Mouse (Mus musculus) 416B (cell line): ENCODE results near the gene Cdkn2aipnl.

Source experiments
- DNase-seq: peaks from one replicate; pipeline ENCODE4 v3.0.0; 2011; ENCODE audit warnings: low read depth

Cdkn2aipnl gene

DNA sequence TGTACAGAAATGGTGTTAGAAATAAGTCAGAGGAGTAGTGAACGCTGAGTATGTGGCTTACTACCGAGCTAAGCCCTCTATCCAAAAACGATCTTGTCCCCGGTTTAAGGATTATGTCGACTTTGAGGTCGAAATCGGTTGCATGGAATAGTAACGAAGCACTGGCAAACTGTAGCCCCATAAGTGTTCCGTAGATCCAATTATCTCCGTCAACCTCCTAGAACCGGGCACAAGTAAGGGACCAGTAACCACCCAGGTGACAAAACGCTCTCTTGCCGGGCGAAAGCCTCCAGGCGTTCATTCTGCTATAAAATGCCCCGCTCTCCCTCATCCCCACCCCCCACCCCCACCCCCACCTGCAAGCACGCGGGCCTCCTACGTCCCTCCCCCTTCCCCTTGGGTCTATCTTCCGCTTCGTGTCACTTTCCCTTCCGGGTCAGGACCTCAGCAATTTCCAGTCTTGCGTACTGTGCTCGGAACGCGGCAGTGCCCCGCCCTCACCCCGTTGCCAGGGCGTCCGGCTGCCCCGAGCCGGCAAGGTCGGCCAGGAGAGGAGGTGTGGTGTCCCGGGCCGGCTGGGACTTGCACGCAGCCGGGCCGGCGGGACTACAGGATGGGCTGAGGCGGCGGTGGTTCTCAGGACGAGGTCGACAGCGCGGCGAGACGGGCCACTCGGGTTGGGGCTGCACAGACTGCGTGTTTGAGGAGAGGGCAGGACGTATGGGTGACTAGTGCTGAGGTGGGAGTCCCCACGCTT, 36.5 kb downstream of the Cdkn2aipnl start, which contains the start of gene Cdkl3:
Gene Cdkl3, plus strand, starts transcription at position 450 of the 757 bp plus-strand sequence.
- peak; percentile 98 for DNase-seq

DNA sequence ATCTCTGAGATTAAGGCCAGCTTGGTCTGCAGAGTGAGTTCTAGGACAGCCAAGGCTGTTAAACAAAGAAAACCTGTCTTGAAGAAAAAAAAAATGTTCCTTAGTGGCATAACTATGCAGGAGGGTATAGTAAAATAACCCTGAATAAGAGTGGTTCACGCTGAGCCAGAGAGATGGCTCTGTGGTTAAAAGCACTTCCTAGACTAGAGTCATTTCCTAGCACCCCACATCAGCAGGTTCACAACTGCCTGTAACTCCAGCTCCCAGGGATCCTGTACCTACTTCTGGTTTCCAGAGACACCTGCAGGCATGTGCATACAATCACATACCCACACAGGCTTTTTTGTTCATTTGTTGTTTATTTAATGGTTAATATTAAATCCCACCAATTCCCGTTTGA, 38.1 kb downstream of the Cdkn2aipnl start:
- peak; percentile 75 for DNase-seq

DNA sequence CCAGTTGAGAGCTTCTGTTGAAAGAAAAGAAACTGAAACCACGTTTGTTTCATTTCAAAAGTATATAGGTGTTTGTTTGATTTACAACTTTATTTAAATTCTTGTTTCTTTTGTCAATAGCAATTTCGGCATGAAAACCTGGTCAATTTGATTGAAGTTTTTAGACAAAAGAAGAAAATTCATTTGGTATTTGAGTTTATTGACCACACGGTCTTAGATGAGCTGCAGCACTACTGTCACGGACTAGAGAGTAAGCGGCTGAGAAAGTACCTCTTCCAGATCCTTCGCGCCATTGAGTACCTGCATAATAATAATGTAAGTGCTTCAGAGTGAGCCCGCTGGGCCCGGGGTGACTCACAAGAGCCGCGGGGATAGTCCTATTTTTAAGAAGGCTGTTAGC, 43.5 kb downstream of the Cdkn2aipnl start:
- no peak for DNase-seq

DNA sequence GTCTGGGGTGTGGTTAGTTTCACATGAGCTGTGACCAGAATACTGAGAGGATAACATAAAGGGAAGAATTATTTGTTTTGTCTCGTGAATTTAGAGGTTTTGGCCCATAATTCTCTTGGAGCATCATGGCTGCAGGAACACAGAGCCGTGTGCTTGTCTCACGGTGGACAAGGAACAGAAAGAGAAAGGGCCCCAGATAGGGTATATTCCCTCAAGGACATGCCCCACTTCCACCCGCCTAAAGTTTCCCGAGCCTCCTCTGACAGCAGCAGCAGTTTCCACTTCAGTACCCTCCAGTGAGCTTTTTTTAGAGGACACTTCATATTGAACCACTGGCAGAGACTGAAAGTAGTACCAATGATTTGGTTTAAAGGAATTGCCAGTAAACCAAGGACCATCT, 44.1 kb downstream of the Cdkn2aipnl start:
- no peak for DNase-seq

DNA sequence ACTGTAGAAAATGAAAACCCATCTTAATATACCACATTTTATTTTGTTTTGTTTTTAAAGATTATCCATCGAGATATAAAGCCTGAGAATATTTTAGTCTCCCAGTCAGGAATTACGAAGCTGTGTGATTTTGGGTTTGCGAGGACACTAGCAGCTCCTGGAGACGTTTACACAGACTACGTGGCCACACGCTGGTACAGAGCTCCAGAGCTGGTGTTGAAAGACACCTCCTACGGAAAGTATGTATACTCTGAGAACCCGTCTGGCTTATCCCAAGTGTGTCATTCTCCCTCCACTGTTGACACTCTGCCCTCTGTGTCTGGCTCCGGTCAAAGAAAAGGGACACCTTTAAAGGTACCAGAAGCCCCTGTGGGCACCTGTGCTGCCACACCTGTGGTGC, 50.8 kb downstream of the Cdkn2aipnl start:
- no peak for DNase-seq
